Mouse (Mus musculus) NIH3T3 (cell line): ENCODE results near the gene Mageb3.
A peak's percentile ranks its signal among the peaks of the same experiment; 100 is the strongest.
"Not testable (repeated sequence)": the region's sequence is repeated elsewhere in the genome, so short reads cannot be mapped to it uniquely, and the experiment has no call there.

Experiments
- DNase-seq: peaks from one replicate; pipeline ENCODE4 v3.0.0-alpha.2; 2012; ENCODE audit warnings: low read depth

The Mageb3 gene

DNA sequence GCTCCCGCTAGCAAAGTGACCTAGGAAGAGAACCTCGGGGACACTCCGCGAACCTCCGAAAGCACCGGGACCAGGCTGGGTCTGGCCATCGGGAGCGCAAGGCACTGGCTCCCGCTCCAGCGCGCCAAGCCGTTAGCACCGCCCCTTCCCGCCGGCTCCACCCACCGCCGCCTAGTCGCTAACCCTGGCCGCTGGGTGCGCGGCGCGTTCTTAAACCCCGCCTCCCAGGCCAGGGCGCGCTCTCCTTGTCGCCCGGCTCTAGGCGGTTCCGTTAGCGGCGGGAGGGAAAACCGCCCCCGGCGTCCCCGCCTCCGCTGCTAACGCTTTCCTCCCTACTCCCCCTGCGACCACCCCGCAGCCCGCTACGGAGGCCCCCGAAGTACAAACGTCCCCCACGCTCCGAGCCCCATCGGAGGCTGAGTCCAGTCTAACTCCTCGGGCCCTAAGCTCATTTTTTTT is at the start of gene Mageb3, which contains the start of gene Ctdspl2:
TSS of gene Mageb3 (minus strand) at position 328 of the 459 bp plus-strand sequence.
TSS of gene Ctdspl2 (plus strand) at position 237 of the 459 bp plus-strand sequence.
- DNase-seq: peak; percentile 98

DNA sequence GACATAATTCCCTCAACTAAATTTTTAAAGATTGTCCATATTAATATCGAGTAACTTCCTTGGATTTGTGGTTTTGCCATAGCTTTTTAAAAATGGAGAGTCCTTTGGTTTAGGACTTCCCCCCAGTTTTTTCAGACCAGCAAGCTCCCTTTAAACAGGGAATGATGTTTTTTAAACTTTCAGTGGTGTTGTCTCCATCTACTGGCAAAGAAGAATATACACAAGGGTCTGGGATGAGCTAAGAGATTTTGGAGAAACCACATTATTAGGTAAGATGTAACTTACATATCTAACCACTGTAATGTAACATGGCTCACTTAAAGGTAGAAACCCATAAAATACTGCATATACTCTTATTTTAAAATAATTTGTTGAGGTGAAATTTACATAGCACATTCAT is 39.8 kb upstream of the Mageb3 start:
- peak; percentile 61 for DNase-seq

DNA sequence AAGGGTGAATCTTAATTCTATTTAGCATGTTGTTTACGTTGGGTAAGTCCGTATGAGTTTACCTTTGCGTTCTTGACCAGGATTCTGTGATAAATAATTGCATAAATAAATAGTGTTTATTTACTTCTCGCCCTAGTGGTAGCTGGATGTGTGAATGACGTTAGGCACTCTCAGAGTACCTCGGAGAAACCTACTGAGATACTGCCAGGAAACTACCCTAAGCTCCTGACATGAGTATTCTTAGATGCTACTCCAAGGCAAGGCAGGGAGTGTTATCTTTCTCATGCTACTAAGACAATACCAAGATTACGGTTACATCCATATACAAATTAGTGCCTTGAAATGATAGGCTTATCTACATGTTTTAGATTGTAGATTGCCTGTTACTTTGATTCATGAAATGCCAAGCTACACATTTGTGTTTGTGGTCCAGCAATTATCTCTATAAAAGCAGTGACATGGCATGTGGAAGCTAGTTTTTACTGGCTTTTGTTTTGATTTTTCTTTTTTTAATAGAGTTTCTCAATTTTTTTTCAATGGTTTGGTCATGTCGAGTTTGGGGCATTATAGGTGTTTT is 1.4 kb upstream of the Mageb3 start:
- DNase-seq: peak; percentile 16

DNA sequence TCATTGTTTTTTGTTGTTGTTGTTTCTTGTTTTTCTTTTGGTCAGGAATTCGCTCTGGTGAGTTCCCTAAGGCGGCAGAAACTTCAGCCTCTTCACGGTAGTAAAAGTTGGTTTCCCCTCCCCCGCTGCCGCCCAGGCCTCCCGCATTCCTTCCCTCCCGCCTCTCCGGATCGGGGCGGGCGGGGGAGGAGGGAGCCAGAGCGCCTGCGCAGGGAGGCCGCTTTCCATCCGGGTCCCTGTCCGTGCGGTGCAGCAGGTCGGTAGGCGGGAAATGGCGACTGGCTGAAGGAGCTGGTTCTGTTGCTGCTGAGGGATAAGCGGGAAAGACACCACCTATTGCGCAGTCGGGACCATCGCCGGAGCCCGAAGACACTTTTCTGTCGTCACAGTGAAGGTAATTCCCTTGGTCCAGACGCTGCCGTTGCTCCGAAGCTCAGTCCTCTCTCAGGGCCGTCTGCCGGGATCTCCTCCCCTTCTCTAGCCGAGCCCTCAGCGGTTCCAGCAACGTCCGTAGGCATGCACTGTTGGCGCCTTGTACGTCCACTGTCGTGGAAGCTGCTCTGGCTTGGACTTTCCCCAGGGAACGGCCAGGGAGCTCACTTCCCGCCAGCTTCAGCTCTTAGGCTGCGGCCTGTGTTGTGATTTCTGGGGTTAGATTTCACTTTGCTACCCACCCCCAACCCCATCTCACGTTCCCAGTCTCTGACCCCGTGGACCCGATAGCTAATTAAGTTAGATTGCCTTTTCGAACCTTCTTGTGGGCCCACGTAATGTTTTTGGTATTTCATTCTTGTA is 529 bp upstream of the Mageb3 start:
- DNase-seq: peak; percentile 98

DNA sequence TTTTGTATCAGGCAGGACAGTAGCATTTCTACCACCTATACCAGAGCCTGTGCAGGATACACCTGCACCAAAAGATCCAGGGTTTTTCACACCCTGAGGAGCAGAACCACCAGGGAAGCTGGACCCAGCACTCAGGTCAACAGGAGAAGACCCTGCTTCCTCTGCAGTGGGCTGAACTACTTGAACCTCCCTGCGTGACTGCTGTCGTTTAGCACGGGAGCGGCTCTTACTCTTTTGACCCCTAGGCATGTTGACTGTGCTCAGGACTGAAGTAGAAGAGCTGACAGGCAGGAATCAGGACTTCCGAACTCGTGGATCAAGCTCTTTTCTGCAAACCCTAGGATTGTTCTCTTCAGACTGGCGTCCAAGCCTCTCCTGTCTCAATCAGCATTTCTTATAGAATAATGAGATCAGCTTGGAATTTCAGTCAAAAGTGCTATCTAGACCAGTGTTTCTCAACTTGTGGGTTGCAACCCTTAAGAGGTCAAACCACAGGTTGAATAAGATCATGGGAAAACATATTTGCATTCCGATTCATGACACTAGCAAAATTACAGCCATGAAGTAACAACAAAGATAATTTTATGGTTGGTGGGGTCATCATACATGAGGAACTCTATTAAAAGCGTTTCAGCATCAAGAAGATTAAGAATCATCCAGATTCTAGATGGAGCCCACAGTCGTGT is 778 bp downstream of the Mageb3 start:
- DNase-seq: no peak

DNA sequence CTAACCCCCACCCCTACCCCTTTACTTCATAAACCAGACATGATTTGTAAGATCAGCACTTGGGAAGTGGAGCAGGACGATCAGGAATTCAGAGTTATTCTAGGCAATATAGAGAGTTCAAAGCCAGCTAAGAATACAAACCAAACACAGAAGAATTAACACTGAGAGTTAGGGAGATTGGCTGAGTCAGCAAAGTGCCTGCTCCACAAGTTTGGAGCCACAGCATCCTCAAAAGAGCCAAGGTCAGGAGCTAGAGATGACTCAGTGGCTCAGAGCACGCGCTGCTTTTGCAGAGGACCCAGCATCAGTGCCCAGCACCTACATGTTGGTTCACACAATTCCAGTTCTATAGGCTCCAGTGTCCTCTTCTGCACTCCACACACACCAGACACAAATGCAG is 12.5 kb downstream of the Mageb3 start:
- no peak for DNase-seq

DNA sequence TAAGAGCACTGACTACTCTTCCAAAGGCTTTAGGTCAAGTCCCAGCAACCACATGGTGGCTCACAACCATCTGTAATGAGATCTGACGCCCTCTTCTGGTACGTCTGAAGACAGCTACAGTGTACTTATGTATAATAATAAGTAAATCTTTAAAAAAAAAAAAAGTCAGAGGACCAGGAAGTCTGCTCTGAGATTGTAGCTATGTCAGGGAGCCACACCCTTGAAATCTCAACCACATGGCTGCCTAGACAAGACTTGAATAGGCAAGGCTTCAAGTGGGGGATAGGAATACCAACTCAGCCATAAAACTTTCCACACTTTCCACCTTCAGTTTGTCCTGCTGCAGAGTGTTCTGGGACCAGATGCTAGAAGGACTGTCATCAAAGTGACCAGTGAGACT is 18.3 kb downstream of the Mageb3 start:
- DNase-seq: not testable (repeated sequence)

DNA sequence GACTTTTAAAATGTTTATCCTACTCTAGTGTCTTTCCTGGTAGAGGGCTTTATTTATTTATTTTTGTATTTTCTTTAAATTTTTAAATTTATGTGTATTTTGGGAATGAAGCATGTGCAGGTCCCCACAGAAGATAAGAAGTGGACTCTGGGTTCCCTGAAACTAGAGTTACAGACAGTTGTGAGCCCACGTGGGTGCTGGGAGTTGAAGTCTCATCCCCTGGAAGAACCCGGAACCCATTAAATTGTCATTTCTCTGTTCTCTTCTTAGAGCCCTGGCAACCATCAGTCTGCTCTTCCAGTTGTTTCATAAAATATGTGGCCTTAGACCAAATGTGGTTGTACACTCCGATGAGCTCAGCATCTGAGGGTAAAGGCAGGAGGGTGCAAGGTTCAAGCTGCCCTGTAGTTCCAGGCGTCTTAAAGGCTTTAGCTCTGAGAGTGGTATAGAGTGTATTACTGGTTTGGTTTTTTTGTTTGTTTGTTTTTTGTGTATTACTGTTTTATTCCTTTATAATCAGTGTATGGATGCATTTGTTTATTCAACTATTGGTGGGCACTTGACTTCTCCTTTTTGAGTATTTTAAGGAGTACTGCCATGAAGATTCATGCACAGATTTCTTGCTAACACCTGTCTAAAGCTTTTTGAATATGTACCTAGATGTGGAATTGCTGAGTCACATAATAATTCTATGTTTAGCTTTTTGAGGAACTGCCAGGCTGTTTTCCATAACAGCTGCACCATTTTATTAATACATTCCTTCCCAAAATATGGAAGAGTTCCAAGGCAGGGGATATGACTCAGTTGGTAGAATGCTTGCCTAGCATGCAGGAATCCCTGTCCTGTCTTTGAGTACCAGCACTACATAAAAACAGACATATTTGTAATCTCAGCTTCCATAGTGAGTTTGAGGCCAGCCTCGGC is 39.6 kb downstream of the Mageb3 start:
- DNase-seq: peak; percentile 92

DNA sequence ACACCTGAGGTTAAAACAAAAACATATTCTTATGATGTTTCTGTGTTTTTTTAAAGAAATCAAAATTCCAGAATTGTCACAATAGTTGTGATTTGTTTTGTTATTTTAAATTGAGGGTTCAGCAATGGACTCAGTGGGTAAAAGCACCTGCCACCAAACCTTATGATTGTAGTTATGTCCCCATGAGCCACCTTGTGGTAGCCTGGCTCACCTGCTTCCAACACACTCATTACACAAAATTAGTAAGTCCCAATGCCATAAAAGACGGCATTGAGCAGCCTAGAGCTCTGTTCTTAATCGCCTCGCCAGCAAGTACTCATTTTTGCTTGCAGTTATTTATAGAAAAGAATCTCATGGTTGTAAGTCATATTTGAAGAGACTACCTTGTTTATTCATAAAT is 45.9 kb downstream of the Mageb3 start:
- no peak for DNase-seq
